In the genomic region with DNA sequence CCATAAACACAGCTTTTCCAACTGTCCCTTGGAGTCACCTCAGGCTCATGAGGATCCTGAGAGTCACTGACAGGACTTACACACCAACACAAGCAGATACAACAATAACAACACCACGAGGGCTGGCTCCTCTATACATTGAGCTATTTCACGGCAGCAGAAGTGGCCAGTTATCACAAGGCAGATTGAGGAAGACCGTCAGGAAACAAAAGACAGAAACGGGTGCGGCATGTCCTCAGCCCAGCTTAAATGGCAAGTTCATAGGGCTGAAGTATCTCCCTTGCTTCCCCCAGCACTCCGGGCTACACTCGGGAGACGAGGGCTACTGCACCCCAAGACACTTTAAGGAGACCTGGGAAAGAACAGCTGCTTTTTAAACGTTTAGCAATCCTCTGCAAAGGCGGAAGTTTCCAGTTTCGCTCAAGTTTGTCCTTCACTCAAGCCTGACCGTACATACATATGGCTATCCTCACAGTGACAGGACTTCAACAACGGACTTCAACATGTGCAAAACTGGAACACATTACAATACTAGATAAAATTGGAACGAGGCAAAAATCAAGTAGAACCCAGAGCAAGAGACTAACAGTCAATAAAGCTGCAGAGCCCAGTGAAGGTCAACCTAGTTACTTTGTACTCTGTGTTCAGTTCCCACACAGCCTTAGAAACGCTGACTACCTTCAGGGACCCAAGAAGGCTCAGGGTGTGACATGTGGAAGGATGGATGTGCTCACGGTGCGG, we compare ENCODE assay signal across 9 mouse cellular contexts. TPM values are rescaled to one million over a fixed set of nuclear protein-coding genes. Genes with fewer than 3 reads are reported as not detected.
DNase-seq lines count a peak whose midpoint lies in the region; ATAC-seq lines count a peak whose summit lies in the region.
"Had no signal": no experiment of that assay in that cellular context is flagged by ENCODE, and none has a peak within 500 bp of the region (broad histone marks: within the 10 kb centered on the region; RNA-seq: fewer than 3 reads in every experiment).

No protein-coding gene starts in this region.

- peak overlapping the region; percentile 82 for H3K4me2 ChIP-seq in heart, embryonic 14.5 days (ENCODE audit: low read length)
- H3K4me2 ChIP-seq in liver, embryonic 16.5 days (ENCODE audit: low read depth, low read length): peak overlapping the region; percentile 97

- peaks cover 29 to 46% of the 10 kb centered on the region in 2 experiments for H3K4me1 ChIP-seq in heart, embryonic 14.5 days (ENCODE audit: control insufficient read depth in 2 of 2, insufficient read depth in 2 of 2, low read length in 2 of 2)
- peaks cover 31% of the 10 kb centered on the region for H3K4me1 ChIP-seq in liver, embryonic 16.5 days (ENCODE audit: control insufficient read depth, low read depth, low read length)

- DNase-seq in spleen, postnatal 36 days (ENCODE audit: low spot score in 2 of 2): peak; percentile 60 to 61
- DNase-seq in spleen, adult 18-20 months: no peak
- no peak for DNase-seq in right cerebral cortex, postnatal 36 days (ENCODE audit: low spot score in 2 of 2)
- DNase-seq in urinary bladder, postnatal 4 days (ENCODE audit: low spot score in 2 of 2): no peak
- DNase-seq in cerebellum, postnatal 25 days: no peak
- DNase-seq in adrenal gland, postnatal 10 days: no peak
- DNase-seq: right cerebral cortex, adult 18-20 months had no signal

- WGBS in heart, embryonic 14.5 days: 17% methylated on average over 17 of the region's 17 CpGs
- 22% methylated on average over 17 of the region's 17 CpGs for WGBS in liver, embryonic 16.5 days (ENCODE audit: insufficient replicate concordance)

- peaks cover 43% of the 10 kb centered on the region for H3K36me3 ChIP-seq in heart, embryonic 14.5 days (ENCODE audit: control insufficient read depth, insufficient read depth, low read length)
- H3K36me3 ChIP-seq in liver, embryonic 16.5 days (ENCODE audit: control insufficient read depth, insufficient read depth): peaks cover 19% of the 10 kb centered on the region

- no peaks in the 10 kb centered on the region for H3K9me3 ChIP-seq in heart, embryonic 14.5 days (ENCODE audit: control insufficient read depth, low read length)
- no peaks in the 10 kb centered on the region for H3K9me3 ChIP-seq in liver, embryonic 16.5 days (replicated peaks; ENCODE audit: control insufficient read depth, low read length)

- H3K9ac ChIP-seq in heart, embryonic 14.5 days (ENCODE audit: low read length): peak overlapping the region; percentile 70
- peak overlapping the region; percentile 14; the same call in 1 of the 2 replicates for H3K9ac ChIP-seq in liver, embryonic 16.5 days (ENCODE audit: low read depth, low read length)

- ATAC-seq in heart, embryonic 14.5 days (ENCODE audit: insufficient number of reproducible peaks, insufficient read depth, low FRiP score, low read depth): no peak
- ATAC-seq in liver, embryonic 16.5 days (ENCODE audit: low read depth): no peak

- H3K27ac ChIP-seq in heart, embryonic 14.5 days (replicated peaks in 1 of 2; ENCODE audit: control insufficient read depth in 1 of 2, insufficient read depth in 1 of 2, low read depth in 2 of 2, low read length in 2 of 2): peak overlapping the region; percentile 55 to 68
- H3K27ac ChIP-seq in liver, embryonic 16.5 days (ENCODE audit: low read length): peak overlapping the region; percentile 45

- peak overlapping the region; percentile 35 to 77 for H3K4me3 ChIP-seq in heart, embryonic 14.5 days (ENCODE audit: control insufficient read depth in 1 of 2, insufficient read depth in 1 of 2, low read depth in 1 of 2, low read length in 2 of 2)
- peak overlapping the region; percentile 31 for H3K4me3 ChIP-seq in liver, embryonic 16.5 days (ENCODE audit: low read depth, low read length)

- no peaks in the 10 kb centered on the region for H3K27me3 ChIP-seq in heart, embryonic 14.5 days (ENCODE audit: control insufficient read depth, insufficient read depth, low read length)
- peaks cover 12% of the 10 kb centered on the region; the same call in 1 of the 2 replicates for H3K27me3 ChIP-seq in liver, embryonic 16.5 days (ENCODE audit: control insufficient read depth, insufficient read depth, low read depth, low read length)

RNA-seq across cellular contexts. Expression of a gene that starts 2.0 kb away (rescaled TPM):
- polyA plus RNA-seq in heart, embryonic 14.5 days (2014; fragmentation: Nextera tagmentation; extraction: Ambion mirVana): 16.6 and 20.3 TPM in 2 replicates
- polyA plus RNA-seq in liver, embryonic 16.5 days (2015; fragmentation: Nextera tagmentation; extraction: Ambion mirVana): 5.4 and 5.9 TPM in 2 replicates
- 100 to 1,000 TPM in 1 of 2 experiments, 10 to 100 TPM in 1; 25.4 to 112 TPM for total RNA-seq in adrenal gland, postnatal 10 days (2021)

Comparison
In these comparisons a context has a peak if more than half of its experiments do, and no peak if none do; other contexts are left out.
1. DNase-seq: peak in spleen, postnatal 36 days (2 of 2); none in spleen, adult 18-20 months (0 of 2), right cerebral cortex, postnatal 36 days (0 of 2), urinary bladder, postnatal 4 days (0 of 2), cerebellum, postnatal 25 days (0 of 2) and adrenal gland, postnatal 10 days (single experiment).